Mouse (Mus musculus) NIH3T3 (cell line): ENCODE data around the gene 1600015I10Rik.
A peak's percentile ranks its signal among the peaks of the same experiment; 100 is the strongest.
"Not testable (repeated sequence)": the region's sequence is repeated elsewhere in the genome, so short reads cannot be mapped to it uniquely, and the experiment has no call there.

ENCODE experiments used
- DNase-seq: peaks from one replicate; pipeline ENCODE4 v3.0.0-alpha.2; 2012; ENCODE audit warnings: low read depth

1600015I10Rik gene

DNA sequence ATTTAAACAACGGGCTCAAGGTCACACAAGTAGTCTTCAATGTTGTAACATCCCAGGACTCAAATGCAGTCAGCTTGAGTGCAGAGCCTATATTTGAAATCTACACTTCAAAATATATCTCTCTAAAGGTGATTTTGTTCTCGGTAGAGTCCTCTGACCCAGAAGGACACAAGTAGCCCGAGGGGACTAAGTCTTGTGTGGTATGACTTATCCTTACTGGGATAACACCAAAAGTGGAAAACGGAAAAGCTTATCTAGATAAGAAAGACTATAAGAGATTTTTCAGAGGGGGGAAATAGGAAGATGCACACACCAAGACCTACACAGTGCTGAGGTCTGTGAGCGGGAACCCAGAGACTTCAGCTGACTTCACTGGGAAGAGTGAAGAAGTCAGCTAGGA is at the start of gene 1600015I10Rik:
Gene 1600015I10Rik (plus strand): TSS at position 301 of the 400 bp plus-strand sequence.
- DNase-seq: no peak

DNA sequence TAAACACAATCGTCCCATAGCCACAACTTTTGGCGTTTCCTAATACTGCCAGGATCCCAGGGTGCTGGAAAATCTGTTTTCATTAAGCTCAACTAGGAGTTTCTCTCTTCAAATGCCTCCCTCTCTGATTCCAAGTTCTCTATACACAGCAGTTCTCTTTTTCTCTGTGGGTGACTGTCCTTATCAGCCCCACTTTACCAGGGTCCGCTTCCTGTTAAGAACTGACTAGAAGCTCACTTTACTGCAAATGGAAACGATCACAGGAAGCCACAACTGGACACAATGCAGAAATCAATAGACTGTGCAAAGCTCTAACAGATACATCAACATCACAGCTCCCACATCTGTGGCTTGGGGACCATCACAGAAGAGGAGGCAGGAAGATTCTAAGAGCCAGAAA is 35.5 kb upstream of the 1600015I10Rik start:
- DNase-seq: no peak

DNA sequence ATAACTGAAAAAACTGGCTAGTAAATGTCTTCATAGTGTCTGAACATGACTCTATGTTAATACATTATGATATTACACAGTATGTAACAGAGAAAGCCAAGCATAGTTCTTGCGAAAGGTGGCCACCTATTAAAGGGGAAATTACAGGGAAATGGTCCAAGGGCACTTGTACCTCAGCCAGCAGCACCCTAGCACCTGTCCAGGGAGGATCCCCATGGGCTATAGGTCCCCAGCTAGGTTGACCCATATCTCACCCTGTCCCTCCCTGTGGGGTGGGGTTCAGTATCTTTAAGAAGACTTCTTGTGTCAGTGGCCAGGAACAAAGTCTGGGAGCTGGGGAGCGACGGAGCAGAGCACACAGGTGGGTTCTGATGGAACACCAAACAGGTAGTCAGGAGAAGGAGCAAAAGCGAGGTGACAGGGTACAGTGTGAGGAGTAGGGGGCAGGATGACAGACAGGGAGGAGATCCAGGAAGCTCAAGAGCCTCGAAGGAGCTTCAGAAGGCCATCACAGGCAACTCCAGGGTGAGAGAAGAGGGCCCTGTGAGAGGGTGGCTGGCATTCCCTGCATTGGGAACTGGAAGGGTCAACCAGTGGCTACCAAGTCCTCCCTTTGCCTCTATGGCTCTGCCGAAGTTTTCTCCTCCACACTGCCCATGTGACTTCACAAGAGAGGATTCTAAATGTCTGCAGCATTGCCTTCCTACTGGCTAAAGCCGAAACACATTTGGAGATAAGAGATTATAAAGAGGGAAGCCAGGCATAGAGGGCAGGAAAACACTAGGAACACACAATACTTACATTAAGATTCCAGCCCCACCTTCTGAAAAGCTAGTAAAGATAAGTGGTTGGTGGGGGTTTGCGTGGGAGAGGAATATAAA is 34.5 kb upstream of the 1600015I10Rik start:
- DNase-seq: no peak

DNA sequence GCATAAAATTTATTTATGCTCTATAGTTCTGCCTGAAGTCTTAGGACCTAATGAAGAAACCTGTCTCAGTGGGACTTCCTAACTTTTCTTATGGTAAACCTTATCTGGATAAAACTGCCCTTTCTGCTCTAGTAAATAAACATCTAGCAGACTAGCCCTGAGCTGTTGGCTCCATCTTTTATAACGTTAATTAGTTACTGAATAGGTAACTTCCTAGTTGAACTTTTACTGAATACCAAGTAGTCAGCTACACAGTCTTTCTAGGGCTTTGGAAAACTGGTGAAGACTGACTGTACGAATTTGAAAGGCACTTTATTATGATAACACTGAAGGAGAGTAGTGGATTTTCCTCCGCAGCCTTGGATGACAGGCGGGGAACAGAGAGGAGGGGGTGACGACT is 33.8 kb upstream of the 1600015I10Rik start:
- DNase-seq: no peak

DNA sequence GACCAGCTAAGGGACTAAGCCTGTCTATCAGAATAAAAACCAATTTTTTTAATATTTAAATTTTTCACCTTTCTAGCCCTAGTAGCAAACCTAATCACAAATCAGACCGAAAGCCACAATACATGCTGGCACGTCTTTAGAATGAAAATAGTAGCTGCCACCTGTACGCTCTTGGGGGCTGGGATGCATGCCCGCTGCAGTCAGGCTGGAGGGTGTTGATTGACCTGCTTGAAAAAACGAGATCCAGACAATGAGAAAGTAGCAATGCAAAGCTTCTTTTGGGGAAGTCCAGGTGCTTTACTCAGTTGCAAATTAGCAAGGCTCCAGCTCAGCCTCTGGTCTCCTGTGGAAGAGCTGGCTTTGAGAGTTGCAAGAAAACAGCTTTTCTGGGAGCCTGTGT is 32.7 kb upstream of the 1600015I10Rik start:
- DNase-seq: no peak

DNA sequence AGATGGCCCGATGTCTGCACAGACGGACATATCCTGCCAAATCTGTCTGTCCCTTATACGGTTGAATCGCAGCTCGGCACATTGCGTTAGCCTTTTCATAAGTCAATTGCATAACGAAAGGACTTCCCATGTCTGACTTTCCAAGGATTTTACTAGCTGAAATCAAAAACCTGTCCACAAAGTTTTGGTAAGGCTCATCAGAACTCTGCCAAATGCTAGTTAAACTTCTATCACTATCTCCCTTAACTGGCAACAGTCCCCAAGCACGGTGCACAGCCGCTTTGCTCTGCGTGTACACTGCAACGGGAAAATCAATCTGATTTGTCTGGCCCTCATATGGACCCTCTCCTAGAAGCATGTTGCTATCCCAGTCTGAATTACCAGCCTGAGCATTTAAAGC is 28.4 kb upstream of the 1600015I10Rik start:
- DNase-seq: not testable (repeated sequence)

DNA sequence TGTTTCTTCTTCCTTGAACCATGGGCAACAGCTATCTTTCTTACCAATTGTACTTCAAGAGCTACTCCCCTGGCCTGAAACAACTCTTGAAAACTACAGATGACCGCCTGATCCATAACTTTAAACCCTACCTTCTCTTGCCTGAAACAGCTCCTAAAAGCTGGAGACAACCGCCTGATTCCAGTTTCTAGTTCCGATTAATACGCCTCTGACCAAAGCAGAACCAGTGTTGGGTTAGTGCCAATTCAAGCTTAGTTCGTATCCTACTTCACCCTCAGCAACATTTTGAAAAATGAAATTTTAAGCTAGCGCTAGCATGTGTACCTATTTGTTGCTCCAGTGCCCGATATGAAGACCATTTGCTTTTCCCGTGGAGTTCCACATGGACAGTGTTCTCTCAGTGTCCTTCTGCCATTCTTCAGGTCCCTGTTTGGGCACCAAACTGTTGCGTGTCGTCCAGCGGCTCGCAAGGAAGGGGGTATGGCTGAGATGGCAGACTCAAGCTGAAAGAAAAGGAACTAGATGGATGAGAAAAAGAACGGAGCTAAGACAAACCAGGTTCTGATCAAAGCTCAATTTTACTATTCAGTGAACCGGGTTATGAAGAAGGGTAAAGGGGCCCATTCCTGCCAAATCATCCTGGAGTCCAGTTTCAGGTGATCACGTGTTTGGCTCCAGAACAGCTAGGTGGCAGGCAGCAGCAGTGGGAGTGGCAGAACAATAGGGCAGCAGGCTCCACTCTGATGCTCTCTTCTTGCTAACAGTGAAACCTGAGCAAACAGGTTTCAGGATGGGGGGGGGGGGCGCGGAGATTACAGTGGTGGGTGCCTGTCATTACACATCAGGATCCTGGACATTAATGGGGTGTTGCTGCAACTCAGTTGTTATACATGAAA is 26.9 kb upstream of the 1600015I10Rik start:
- DNase-seq: no peak

DNA sequence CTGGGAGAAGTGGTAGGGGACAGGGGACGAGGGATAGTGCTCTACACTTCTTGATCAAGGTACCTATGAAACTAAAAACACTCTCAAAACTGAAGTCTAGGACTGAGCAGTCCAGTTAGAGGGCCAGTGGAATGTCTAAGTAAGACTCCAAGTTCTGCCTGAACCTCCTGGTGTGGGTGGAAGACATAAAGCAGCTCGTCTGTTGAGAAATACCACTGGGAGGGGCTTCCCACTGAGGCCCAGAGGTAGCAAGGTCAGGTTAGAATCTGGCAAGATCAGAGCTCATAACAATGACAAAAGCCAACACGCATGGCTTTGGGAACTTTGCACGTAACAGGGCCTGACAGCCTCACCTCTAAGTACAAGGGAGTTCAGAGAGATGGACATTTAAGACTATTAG is 26.3 kb upstream of the 1600015I10Rik start:
- DNase-seq: no peak

DNA sequence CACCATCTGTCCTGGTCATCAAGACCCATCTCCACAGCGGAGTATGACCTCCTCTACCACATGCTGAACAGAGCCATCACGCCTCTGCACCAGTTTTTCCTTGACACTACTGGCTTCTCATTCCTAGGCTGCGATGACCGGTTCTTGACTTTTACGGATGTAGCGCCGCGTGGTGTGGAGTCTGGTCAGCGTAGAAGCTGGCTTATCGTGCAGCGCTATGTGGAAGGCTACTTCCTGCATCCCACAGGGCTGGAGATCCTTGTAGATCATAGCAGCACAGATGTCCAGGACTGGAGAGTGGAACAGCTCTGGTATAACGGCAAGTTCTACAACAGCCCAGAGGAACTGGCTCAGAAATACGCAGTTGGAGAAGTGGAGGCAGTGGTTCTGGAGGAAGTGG is 24.1 kb upstream of the 1600015I10Rik start:
- DNase-seq: no peak

DNA sequence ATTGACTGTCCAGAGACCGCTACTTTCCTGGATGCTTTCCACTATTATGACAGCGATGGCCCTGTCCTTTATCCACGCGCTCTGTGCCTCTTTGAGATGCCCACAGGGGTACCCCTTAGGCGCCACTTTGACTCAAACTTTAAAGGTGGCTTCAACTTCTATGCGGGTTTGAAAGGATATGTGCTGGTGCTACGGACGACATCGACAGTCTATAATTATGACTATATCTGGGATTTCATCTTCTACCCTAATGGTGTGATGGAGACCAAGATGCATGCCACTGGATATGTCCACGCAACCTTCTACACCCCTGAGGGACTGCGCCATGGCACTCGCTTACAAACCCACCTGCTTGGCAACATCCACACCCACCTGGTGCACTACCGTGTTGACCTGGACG is 23.3 kb upstream of the 1600015I10Rik start:
- DNase-seq: no peak

DNA sequence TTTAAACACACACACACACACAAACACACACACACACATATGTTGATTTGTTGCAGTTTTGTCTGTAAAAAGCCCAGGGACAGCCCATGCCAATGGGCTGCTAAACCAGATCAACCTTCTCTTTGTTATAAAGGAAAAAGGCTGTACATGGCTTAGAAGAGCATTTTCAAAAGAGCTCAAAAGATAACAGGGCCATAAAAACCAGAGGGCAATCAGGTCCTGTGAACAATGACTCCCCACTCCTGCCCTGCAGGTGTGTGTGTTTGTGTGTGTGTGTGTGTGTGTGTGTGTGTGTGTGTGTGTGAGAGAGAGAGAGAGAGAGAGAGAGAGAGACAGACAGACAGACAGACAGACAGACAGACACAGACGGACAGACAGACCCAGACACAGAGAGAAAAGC is 20.5 kb upstream of the 1600015I10Rik start:
- DNase-seq: no peak

DNA sequence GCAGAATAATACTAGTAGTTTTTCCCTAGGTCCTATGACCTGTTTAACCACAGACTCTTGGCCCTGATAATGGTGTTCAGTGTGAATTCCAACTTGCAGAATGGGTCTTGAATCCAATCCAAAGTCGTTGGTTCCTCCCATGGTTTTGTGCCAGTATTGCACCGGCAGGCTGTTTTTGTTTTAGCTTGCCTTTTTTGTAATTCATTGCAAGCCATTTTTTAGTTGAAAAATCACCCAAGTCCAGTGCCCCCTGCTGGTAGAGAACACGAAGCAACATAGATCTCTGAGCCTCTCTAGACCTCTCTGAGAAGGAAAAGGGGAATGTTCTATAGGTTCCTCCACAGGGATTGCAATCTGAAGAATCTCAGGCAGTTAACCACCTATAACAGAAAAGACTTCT is 17.7 kb upstream of the 1600015I10Rik start:
- peak; percentile 51 for DNase-seq

DNA sequence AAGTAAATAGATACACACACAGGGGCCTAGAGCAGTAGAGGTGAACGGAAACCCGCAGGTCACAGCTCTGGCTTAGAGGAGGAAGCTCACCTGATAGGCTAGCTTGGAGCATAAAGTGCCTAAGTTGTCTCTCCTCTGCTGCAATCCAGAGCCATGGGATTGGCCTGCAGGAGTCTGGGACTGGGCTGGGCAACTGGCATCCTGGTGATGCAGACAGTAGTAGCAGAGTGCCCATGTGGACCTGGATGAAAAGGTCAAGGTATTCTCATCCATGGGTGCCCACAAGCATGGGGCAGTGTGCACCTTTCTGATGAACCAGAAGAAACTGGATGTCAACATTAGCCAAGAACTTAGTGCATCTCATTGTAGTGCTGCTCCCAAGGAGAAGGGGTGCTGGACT is 16.1 kb upstream of the 1600015I10Rik start:
- DNase-seq: no peak

DNA sequence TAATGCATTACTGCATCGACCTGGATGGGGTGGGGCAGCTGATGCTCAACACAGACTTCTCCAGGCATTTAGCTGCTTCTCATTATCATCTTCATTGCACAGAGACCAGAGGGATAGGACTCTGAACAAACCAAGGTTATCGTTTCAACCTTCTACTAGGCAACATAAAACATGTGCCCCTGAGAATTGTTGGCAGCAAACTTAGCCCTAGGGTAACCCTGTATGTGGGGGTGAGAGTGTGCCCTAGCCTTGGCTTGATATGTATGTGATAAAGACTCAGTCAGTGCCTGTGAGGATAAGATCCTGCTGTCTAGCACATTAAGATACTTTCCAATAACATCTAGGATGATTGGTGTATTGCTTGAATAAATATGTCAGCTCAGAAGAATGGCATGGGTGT is 19.9 kb downstream of the 1600015I10Rik start:
- no peak for DNase-seq

DNA sequence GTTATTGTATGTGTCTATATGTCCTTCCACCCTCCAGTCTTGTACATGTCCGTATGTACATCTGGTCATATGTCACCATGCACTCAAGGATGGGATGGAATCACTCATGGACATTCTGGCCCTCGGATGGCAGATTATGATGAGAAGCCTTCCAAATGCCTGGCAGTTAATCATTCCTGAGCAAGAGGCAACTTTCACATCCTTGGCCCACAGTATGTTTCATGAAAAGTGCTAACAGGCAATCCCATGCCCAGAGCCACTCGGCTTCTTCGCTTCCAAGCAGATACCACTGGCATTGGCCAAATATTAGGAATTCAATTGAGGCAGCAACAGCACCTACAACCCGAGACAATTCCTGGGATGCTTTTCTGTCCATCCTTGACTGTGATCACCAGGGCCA is 21.0 kb downstream of the 1600015I10Rik start:
- no peak for DNase-seq

DNA sequence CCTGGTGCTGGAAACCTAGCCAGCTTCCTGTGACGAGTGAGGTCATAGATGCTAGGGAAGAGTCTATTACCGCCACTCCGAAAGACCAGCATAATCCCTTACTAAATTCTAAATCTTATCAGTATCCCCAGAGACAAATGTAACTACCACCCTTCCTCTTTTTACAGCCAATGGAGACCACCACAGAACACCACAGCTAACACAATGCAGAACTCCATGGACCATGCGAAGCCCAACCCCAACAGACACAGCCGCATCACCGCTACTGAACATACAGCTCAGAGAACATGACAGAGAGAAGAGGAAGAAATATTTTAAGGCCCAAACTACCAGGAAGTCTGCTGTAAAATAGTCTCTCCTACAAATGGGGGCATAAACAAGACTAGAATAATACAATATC is 21.9 kb downstream of the 1600015I10Rik start:
- DNase-seq: no peak

DNA sequence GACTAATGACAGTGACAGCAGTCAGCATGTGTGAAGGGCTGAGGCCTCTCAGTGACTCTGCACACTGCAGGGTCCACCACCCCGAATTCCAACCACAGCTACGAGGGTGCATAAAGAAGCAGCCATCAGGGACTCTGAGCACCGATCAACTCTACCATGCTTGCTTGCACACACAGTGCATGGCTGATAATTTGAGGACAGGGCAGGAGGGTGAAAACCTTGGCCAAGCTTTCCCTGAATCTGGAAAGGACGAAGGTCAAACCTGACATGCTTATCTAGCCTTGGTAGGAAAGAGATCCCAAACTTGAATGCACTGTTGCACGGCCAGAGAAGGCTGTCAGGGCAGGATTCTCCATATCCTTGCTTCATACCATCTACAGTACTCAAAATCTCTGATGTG is 23.5 kb downstream of the 1600015I10Rik start:
- DNase-seq: no peak

DNA sequence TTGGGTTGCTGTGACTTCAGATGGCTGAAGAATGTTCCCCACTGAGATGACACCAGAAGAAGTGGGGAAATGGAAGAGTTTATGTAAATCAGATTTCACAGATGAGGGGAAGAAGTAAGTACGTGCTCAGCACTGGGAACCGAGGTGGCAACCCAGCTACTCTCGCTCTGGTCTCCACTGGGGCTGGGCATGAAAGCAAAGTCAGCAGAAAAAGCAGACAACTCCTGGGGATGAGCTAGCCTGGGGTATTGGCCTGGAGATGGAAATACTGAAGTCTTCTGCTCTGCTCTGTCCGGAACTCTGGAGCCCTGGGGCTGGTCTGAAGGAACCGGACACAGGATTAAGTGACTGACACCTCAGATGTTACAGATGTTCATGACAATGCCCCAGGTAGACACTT is 24.5 kb downstream of the 1600015I10Rik start:
- no peak for DNase-seq

DNA sequence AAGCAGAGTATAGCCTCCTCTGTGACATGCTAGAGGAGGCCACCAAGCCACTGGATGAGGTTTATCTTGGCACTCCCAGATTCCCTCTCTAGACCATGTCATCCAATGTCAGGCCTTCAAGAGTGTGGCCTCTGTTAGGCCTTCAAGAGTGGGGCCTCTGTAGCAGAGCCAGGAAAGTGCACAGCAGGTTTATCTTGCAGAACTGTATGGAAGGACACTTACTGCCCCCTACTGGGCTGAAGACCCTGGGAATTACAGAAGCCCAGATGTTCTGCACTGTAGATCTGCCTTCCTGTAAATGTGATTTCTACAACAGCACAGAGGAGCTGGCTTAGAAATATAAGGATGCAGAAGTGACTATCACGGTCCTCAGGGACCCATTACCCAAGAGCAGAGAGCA is 25.3 kb downstream of the 1600015I10Rik start:
- peak; percentile 42 for DNase-seq

DNA sequence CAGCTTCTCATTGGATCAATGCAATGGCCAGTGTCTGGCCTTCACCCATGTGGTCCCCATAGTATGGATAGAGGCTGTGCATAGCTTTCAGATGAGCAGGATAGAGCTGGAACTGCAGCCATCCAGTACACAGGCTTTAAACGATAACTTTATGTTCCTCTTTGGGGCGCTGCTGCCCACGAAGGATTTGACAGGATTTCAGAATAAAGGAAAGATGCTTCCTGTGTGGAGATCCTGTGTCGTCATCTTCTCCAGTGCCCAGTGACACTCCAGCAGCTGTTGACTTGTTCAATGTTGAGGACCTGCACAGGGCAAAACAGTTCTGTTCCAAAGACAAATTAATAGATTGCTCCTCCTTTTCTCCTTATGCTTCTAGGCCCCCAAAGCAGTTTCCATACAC is 27.1 kb downstream of the 1600015I10Rik start:
- no peak for DNase-seq

DNA sequence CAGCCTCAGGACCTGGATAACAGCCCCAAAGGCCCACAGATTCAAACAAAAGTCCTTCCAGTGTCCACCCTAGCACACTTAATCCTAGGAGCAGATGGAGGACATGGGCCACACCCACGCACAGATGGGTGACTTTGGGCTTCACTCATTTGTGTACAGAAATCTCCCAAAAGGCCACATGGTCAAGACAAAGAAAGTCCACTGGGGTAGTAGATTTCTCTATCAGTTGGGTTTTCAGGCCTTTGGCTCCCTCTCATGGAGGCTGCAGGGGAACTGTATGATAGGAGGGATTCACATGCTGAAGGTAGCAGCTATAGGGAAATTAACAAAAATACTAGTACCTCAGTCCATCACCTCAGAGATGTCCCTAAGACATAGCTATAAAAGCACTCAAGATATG is 28.4 kb downstream of the 1600015I10Rik start:
- peak; percentile 23 for DNase-seq

DNA sequence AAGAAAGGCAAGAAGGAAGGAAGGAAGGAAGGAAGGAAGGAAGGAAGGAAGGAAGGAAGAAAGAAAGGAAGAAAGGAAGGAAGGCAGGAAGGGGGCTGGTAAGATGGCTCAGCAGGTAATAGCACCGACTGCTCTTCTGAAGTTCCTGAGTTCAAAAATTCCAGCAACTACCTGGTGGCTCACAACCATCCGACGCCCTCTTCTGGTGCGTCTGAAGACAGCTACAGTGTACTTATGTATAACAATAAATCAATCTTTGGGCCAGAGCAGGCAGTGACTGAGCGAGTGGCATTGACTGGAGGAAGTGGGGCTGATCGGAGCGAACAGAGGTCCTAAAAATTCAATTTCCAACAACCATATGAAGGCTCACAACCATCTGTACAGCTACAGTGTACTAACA is 29.5 kb downstream of the 1600015I10Rik start:
- DNase-seq: peak; percentile 27

DNA sequence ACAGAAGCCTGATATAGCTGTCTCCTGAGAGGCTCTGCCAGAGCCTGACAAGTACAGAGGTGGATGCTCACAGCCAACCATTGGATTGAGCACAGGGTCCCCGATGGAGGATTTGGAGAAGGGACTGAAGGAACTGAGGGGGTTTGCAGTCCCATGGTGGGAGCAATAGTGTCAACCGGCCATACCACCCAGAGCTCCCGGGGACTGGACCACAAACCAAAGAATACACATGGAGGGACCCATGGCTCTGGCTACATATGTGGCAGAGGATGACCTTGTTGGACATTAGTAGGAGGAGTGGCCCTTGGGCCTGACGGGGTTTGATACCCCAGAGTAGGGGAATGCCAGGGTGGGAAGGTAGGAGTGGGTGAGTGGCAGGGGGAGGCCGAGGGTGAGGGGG is 37.0 kb downstream of the 1600015I10Rik start:
- not testable (repeated sequence) for DNase-seq
